Mouse (Mus musculus) erythroblast, adult 5-6 weeks (primary cell): ENCODE data around the gene Msh4. TPM values are rescaled to one million over a fixed set of nuclear protein-coding genes. Genes with fewer than 3 reads are reported as not detected.

Experiments
- ATAC-seq: replicated peaks from 2 replicates; pipeline ENCODE4 v1.8.0; 2016; ENCODE audit warnings: moderate number of reproducible peaks, mild to moderate bottlenecking, moderate TSS enrichment, inconsistent platforms; ENCODE audit not compliant: poor library complexity, low FRiP score, severe bottlenecking
- total RNA-seq, 2 experiments: library from RNA; stranded (forward) in 1 of 2; stranded (reverse) in 1 of 2; fragments of 150-400 nt in 1 of 2; fragments of 200-764, 138-1000 nt in 1 of 2; gene quantifications; 2 replicates each; pipeline versions ENCODE4 v1.2.3 to v1.2.4; 2015 to 2017; ENCODE audit warnings: low replicate concordance in 2 of 2

The Msh4 gene
- total RNA-seq, 2 experiments from 2014 or later = not detected

DNA sequence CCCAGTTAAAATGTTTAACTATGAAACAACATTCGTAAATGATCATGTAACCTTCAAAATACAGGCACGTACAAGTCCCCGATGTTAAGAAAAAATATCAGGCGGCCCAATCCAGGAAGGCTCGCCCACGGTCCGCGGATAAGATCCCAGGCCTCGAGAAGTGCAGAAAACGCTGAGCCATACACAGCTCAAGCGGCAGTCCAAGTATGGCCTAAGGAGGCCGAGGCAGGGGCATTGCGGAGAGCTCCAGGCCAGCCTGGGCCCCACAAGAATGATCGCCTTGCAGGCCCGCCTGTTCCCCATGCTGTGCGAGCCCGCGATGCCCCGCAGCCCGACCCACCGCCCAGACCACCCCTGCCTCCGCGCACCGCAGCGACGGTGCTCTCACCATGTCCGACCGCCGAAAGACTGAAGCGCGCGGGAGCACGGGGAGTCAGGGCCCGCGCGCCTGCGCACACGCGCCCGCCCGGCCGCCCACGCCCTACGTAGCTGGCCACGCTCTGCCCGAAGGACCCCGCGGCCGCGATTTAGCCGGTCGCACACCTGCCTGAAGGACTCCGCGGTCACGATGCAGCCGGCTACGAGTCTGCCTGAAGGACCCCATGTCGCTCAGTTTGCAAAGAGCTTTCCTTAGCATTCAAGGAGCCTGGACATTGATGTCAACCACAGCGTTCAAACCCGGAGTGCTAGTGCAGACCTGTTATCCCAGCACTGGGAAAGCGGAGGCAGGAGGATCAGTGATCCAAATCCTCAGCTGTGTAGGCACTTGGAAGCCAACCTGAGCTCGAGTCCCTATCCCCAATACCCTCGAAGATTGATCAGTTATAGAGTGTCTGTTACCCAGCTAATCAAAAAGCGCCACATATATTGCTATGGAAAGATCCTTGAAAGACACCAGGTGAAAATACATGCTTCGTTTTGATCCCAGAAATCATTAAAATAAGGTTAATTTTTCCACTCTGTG, 6.9 kb upstream of the Msh4 start, which contains the start of gene Rabggtb:
TSS of gene Rabggtb (minus strand) at position 464 of the 964 bp plus-strand sequence.
- peak; percentile 90 for ATAC-seq

- ATAC-seq = no peak
Observed at GRCm38 (mm10) chr3:153911882-153912440, 6.0 kb upstream of the Msh4 start.

DNA sequence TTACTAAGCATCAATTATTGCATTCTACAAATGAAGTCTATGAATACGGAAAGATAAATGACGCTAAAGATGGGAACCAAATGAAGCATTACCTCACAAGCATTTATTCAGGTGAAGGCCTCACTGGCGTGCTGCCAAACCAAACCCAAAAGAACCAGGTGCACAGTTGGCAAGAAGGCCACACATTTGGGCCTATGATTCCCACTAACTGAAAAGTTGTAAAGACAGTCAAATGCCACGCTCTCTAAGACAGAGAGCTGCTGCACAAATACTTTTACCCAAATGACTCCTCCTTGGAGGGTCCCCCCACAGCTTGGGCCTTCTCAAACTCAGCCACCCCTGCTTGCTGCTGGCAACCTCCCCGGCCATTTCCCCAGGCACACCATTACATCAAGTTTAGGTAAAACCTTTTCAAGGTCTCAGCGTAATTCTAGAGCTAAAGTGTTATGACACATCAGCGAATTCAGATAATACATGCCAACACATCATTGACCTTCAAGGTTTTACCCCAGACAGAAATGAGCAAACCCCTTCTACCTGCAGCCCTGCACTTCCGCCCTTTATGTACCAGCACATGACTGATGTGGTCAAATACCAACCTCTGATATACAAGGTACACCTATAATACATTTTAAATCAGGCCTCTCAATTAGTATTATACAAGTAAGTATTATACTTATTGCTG, 5.4 kb upstream of the Msh4 start:
- no peak for ATAC-seq

- ATAC-seq = no peak
Observed at GRCm38 (mm10) chr3:153910489-153910888, 4.6 kb upstream of the Msh4 start.

- ATAC-seq = no peak
Observed at GRCm38 (mm10) chr3:153908919-153909318, 3.0 kb upstream of the Msh4 start.

- ATAC-seq = no peak
Observed at GRCm38 (mm10) chr3:153905251-153906135, 445 bp downstream of the Msh4 start.

DNA sequence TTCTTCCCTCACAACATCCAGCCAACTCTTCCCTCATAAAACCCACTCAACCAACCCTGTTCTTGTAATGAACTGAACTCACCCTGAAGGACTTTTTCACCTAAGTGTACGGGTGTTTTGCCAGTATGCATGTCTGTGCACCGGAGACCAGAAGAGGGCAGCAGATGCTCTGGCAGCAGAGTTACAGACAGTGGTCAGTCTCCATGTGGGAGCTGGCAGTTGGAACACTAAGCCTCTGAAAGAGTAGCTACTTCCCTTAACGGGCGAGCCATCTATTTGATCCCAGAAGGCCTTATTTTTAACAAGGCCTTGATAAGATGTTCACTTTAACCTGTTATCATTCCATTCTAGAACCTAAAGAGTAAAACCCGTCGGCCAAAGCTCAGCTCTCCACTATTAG, 1.4 kb downstream of the Msh4 start:
- ATAC-seq = peak; percentile 69; the same call in 1 of the 2 replicates

- ATAC-seq = no peak
Observed at GRCm38 (mm10) chr3:153902595-153902994, 3.3 kb downstream of the Msh4 start.

DNA sequence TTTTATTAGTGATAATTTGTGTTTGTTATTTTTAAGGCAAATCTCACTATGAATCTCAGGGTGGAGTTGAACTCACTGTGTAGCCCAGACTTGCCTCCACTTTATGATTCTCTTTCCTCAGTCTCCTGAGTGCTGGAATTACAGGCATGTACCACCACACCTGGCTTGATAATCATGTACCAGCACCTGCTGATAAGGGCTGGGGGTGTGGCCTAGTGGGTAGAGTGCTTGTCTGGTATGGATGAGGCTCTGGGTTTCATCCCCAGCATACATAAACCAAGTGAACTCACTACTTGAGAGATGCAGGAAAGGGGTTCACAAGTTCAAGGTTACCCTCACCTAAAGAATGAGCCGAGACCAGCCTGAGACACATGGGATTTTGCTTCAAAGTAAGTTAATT, 4.0 kb downstream of the Msh4 start:
- 0 out of 2 replicates have a peak, but pooled peaks have one; percentile 12 for ATAC-seq

- no peak for ATAC-seq
Observed at GRCm38 (mm10) chr3:153897216-153897615, 8.7 kb downstream of the Msh4 start.

- ATAC-seq = no peak
Observed at GRCm38 (mm10) chr3:153895454-153895853, 10.5 kb downstream of the Msh4 start.

DNA sequence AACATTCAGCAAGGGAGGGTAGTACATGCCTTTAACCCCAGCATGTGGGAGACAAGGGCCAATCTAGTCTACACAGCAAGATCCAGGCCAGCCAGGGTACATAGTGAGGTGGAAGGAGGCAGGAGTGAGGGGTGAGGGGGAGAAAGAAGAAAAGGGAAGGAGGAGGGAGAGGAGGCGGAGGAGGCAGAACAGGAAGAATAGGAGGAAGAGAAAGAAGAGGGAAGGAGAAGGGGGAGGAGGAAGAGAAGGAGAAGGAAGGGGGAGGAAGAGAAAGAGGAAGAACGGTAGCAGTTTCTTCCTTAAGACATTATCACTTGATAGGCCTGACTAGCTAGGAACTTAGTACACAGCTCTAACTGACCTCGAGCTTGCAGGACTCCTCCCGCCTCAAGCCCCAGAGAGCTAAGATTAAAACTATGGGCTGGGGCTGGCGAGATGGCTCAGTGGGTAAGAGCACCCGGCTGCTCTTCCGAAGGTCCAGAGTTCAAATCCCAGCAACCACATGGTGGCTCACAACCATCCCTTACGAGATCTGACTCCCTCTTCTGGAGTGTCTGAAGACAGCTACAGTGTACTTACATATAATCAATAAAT, 16.7 kb downstream of the Msh4 start:
- no peak for ATAC-seq

- no peak; the same call in 1 of the 2 replicates for ATAC-seq
Observed at GRCm38 (mm10) chr3:153888141-153888540, 17.8 kb downstream of the Msh4 start.

DNA sequence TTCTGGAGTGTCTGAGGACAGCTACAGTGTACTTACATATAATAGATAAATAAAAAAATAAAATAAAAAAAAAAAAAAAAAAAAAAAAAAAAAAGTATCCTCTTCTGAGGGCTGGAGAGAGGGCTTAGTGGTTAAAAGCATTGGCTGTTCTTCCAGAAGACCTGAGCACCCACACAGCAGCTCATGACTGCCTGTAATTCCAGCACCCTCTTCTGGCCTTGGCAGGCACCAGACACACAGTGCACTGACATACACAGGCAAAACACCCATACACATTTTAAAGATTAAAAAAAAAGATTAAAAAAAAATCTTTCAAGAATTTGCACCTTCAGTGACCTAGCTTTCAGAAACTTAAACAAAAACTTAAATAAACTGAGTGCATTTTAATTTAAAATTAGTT, 19.6 kb downstream of the Msh4 start:
- ATAC-seq = no peak

- ATAC-seq = no peak
Observed at GRCm38 (mm10) chr3:153871396-153871795, 34.5 kb downstream of the Msh4 start.

DNA sequence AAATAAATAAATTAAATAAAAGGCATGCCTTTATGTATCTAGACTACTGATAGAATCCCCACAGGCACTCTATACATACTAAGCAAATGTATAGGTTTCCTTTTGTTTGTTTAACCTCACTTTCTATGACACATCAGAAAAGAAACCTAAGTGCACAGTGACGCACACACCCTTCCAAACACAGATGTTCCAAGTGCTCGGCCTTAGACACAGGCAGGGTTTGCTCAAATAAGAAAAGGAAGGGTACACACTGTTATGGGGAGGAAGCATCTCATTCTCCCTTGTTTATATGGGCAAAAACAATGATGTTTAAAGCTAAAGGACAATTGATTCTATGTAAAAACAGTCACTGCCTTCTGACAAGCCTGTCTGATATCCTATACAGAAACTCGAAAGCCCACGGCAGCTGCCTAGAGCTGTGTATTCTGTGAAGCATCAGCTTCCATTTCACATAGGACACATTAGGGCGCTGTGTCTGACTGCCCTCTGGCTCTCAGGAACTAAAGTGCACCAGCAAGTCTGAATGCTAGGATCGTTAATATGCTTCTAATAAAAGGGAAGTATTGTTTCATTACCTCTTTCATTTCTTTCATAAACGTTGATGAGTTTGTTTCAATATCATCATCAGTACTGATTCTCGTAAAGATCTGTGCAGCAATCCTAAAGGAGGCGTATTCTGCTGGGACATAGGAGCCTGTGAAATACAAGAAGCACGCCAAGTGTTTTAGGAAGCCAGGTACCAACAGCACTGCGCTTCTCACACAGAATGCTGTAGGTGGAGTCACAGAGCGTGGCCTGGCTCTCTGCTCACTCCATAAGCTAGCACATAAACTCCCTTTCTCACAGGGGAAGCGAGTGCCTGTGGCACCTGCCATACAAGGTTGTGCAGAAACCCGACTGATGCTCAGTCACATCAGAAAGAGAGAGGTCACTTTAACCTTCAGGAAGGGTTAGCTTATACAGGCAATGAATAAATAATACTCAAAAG, 38.5 kb downstream of the Msh4 start:
- 0 out of 2 replicates have a peak, but pooled peaks have one; percentile 51 for ATAC-seq

- ATAC-seq = no peak
Observed at GRCm38 (mm10) chr3:153864636-153865429, 41.1 kb downstream of the Msh4 start.
